Mouse (Mus musculus): ENCODE results near the gene App.

App gene

DNA sequence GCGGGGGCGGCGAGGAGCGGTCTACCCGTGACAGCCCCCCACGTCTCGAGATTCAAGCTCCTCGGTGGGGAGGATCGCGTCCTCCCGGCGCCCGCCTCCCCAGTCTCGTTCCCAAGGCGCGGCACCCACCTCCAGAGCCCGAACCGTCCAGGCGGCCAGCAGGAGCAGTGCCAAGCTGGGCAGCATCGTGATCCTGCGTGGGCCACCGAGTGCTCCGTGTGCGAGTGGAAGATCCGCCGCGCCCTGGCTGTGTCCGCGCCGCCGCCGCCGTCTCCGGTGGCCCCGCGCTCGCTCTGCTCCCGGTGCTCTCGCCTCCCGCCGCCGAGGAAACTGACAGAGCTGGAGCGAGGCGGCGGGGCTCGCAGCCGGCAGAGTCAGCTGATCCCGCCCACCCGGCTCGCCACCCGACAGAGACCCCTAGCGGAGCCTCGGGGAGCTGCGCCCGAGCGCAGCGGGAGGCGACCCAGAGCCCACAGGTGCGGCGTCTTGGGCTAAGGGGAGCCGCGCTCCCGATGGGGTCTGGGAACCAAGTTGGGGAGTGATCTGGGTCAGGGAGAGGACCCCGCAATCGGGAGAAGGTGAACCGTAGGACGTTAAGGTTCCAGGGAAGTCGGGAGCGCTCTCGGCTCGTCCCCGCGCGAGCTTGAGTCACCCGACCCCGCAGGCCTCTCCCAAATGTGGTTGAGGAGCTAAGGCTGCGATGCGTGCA, at the start of gene App:
Gene App, minus strand, starts transcription at position 394 of the 709 bp plus-strand sequence.
- peak; percentile 94 to 95 for DNase-seq

DNA sequence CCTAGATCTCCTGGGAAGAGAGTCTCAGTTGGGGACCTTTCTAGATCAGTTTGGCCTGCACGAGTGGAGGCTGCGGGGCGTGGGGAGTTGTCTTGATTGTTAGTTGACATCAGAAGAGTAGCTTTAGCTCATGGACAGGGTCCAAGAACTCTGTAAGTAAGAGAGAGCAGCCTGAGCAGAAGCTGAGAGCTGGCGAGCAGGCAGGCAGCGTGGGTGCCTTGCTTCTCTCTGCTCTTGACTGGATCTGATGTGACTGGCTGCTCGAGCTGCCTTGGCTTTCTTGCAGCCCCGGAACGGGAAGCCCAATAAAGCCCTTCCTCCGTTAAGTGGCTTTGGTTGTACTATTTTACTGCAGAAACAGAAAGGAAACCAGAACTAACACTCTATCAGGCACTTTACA, 42.3 kb upstream of the App start:
- no peak for DNase-seq

DNA sequence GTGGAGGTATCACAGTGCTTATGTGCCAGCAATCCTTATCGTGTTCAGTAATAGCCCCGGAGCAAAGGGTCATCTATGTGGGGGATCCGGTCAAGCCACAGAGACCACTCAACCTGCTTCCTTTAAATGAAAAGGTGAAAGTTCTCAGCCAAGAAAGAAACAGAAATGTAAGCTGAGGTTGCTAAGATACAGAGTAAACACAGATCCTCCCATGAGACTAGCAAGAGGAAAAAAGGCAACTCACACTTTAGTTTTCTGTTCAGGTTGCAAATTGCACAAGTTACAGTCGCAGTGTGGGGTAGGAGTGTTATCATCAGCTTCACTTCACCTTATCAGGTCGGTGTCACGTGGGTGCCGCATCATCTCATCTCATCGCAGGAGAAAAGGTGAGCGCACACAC, 41.6 kb upstream of the App start:
- DNase-seq: no peak

DNA sequence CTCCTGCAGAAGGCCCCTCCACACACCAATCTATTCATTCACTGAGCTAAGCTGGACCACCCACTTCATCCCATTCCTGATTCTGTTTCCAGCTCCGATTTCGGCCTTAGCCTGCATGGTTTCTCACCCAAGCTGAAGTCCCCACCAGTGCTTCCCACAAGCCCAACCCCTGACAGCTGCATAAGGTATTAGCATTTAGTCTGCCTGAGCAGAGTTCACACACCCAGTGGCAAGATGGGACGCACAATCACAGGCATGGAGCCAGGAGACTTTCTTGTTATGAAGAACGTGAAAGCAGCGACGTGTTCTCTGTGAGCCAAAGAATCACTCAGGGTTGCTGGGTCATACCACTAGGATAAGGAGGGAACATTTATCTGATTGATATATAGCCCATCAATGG, 22.1 kb upstream of the App start:
- no peak for DNase-seq

DNA sequence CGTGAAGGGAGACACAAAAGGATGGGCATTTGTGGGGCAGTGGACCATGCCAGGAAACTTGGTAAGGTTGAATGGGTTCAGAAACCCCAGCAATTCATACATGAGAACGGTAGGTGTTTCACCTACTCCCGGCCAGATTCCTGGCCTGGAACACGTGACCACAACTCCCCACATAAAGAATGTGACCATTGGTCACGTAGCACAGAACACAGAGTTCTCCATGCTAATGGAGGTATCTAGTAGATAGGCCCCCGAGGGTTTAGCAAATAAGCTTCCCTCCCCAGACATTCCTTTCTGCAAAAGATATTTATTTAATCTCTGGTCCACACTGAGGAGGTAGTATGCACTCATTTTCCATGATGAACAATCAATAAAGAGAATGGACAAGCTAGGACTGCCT, 21.6 kb upstream of the App start:
- DNase-seq: no peak

DNA sequence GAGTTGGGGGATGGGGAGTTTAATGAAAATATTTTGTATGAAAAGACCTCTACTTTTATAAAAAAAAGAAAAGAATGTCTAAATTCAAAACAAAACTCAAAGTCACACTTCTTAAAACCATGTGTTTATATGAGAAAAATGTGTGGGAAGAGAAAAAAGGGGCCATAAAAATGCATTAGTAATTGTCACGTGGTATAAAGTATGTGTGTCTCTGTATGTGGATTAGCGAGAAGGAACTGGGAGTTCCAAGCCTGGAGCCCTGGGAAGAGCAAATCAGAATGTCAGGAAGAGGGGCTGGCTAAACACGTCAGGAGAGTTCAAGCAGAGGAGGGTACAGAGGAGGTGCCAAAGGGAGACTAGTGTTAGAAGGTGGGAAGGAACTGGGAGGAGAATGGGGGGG, 7.9 kb upstream of the App start:
- DNase-seq: no peak

DNA sequence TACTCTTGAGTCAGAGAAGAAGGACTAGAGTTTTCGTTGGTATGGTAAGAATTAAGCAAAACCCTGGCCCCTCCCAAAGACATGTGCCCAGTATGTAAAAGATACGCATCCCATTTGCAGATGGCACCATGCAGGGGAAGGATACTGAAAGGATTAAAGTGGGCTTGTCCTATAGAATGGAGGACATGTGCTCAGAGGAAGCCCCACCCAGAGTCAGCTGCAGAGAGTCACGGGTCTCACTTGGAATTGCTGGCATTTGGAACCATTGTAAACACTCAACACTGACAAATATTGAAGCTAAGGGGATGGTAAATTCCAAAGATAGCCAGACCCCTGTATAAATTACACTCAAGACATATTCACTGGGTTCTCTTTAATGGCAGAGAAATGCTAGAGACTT, 7.1 kb upstream of the App start:
- no peak for DNase-seq

DNA sequence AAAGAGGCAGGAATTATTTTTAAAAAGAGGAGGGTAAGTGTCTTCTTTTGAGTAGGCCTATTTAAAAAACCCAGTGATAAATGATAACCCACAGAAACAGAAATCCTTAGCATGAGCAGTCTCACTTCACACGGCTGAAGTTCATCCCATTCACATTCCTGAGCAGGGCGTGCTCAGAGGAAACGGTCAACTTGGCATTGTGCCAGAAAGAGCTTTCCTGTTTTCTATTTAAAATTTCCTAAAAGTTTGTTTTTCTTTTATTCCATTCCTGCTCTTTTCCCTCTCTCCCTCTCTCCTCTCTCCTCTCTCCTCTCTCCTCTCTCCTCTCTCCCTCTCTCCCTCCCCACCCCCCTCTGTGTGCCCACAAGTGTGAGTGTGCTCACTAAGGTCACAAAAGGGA, 3.1 kb upstream of the App start:
- DNase-seq: no peak

DNA sequence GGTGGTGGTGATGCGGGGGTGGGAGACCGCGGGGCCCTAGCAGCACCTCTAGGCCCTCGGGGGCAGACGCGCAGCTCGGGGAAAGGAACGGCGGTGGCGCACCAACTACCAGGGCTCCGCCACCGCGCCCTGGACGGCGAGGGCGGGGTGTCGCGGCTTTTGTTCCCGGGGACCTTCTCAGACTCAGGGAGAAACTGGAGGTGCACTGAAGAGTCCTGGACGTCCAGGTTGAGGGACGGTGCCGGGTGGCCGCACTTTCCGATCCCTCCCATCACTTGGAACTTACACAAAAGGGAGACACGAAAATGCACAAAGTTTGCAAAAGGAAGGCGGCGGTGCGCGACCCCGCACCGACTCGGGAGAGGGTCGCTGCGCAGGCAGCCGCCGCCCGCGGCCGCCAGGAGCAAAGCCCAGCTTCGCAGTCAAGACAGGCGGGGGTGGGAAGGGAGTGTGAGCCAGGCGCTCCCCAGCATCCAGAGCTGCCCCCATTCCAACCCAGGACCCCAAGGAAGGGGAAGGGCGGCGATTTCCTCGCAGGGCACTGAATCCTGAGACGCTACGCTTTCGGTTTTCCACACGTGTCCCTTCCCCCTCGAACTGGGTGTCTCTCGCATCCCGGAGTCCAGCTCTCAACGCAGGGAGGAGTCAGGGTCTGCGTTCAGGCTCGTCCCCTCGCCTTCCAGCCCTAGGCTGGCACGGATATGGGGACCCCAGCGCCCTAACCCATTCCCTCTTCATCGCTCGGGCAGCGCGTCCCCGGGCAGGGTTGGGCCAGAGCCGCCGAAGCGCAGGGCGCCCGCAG, 794 bp downstream of the App start:
- DNase-seq: peak; percentile 66

DNA sequence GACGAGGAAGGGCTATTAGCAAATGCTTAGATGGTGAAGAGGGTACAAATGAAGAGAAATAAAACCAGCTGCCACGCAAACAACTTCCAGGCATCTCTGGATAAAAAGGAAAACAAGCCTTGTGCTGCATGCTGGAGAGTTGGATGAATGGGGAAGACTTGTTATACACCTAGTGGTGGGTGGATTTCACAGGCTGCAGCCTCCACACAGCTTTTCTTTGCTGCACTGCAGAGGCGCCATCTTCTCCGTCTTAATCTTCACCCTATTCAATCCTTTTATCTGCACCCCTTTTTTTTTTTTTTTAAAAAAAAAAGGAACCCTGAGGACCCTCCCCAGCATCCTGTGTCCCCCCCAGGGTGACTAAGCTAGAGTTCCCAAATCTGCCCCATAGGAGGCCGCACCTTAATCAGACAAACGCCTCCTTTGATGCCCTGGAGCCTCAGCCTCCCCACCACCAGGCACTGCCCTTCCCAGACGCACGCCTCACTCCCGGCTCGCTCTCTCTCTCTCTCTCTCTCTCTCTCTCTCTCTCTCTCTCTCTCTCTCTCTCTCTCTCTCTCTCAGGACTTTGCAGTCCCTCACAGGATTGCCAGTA, 1.5 kb downstream of the App start:
- peak; percentile 54 to 64 for DNase-seq

DNA sequence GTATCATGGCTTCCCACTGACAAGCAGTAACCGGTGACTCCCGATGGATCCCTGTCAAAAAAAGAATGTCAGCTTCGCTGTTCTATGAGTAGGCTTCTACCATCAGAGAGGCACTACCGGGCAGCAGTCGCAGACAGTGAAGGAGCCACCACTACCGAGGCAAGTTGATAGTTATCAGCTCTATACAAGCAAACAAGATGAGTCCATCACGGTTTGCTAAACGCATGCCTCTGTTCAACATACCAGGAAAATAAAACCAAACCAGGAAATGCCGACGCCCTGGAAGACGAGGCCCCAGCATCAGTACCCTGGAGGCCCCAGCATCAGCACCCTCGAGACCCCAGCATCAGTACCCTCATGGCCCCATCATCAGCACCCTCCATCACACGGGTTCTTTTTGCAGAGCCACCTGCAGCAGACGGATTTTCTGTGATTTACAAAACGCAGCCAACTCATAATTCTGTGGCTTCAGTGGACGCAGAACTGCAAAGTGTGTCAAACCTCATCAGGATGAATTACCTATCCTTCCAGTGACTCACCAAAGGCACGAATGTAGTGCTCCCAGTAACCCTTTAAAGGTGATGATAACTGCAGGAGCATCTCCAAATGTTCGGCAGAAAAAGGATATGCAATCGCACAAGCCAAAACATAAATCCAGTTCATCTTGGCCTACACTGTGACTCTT, 2.6 kb downstream of the App start:
- DNase-seq: peak; percentile 14 to 57

DNA sequence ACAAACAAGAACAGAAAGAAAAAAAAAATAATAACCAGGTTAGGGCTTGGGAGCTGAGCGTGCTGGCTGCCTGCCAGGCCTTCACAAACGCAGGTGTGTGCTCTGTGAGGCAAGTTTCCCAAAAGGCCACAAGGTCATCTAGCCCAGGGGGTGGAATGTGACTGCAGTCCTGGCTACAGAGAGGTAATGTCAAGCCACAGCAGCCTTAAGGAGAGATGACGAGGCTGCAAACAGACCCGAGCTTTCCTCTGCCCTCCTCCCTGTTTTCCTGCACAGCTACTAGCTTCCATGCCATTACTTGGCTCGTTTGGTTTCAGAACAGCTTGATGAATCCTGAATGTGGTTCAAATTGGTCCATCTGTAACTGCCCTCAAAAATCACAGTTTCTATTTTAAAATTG, 4.7 kb downstream of the App start:
- peak; percentile 73 to 75 for DNase-seq

DNA sequence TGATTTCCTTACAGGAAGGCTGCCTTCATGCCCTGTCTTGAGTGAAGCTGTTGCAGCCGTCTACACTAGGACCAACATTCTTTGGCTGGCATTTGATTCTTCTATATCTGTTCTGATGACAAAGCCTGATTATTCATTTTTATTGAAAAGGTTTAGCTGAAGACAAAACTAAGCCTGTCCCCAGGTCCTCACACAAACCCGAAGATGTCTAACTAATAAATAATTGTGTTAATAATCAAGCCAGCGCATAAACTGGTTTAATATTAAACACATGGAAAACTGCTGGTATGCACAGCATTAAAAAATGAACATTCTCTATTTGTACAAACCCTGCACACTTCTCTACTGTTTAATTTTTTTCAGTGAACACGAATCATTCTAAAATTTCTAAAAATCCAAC, 7.4 kb downstream of the App start:
- DNase-seq: no peak

DNA sequence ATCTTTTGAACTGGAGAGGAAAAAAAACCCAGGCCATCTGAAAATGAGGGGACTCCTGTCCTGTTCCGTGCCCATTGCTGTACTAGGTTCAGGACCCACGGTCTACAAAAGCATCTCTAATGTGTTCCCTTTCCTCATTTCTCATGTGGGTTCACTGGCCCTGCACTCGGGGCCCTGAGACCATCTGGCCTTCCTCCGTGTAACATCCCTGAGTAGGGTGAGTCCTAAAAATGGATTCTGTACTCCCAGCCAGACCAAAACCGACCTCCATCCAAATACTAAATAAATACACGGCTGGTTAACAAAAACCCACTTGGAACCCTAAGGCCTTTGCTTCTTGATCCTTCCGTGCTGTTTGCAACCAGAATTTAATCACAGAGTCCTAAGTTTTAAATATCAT, 7.9 kb downstream of the App start:
- peak; percentile 39 to 41 for DNase-seq

DNA sequence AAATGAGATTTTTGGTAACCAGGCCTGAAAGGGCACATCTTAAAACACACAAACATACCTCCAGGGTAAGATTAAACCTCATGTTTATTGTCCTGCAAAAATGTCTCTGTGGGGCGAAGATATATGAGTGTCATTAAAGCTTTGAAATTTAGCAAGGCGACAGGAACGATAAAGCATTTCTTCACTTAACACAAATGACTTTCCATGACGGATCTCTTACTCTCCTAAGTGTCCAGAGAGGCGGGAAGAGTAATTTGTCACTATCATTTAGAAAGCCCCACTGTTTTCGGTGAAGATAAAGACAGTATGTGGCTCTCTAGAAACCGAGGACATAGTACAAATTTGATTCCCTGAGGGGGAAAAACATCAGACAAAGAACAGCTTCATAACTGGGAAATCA, 8.4 kb downstream of the App start:
- no peak for DNase-seq

DNA sequence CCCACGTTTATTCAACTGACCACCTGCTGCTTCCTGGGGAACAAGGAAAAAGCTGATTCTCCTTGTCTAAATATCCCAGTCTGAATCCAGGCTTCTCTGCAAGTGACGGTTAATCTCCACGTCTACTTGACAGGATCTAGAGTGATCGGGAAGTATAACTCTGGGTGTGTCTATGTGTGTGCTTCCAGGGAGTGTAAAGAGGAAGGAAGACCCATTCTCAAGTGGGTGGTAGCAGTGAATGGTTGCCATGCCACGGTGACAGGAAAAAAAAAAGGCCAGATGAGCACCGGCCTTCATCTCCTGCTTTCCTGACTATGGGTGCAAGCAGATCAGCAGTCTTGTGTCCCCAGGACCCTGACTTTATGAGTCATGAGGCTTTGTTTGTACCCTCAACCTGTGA, 10.8 kb downstream of the App start:
- no peak for DNase-seq

DNA sequence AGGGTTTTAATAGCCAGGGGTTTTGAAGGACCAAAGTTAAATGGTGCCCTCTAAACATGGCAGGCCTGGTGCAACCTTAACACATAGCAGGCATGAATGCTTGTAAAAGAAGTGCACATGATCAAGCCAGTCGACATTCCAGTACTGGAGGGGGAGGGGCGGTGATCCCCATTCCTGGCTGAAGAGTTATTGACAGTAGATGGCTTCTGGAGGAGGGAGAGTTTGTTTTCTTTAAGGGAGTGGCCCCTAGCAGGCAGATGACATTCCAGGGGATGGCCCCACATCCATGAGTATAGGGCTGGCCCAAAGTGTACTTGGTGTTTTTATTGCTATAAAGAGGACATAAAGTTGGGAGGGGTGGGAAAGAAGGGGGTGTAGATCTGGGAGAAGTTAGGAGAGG, 13.4 kb downstream of the App start:
- no peak for DNase-seq

DNA sequence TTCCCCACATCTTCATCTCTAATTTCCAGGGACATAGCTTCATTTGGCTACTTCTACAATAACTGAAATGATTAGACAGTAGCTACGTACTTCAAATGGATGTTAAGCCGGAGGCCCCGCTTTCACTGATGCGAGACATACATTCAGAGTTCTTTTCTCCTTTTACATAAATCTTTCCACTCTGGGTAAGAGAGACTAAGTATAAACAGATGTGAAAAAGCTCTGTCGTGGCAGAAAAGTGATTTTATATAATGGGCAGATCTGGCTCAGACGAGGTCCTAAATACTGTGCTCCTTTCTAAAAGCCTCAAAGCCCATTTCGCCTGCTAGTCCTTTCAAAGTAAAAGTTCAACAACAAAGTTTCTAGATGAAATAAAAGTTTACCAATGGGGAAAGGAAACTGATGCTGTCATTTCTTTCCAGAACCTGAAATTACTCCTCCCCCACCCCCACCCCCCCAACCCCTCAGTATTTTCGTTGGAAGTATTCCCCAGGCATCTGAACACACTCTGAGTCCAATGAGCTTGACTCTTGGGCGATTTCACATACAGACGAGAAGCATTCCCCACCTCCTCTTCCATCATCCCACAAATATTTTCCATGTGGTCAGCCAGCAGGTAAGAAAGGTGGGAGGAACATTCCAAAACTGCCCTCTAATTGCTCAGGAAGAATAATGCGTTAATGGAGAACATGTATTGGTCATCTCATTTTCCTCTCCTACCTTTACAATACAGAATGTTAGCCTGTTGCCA, 15.6 kb downstream of the App start:
- DNase-seq: no peak

DNA sequence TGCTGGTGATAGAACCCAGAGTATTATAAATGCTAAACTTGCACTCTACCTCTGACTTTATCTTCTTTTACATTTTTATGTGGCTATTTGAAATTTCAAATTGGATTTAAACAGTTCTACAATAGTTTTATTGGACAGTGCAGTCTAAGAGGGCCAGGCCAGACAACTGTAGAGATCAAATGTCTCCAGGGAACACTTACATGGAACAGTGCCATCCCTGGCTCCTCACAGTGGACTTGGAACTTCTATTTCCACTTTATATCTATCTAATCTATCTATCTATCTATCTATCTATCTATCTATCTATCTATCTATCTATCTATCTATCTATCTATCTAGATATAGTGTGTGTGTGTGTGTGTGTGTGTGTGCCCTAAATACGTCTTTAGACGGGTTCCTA, 16.4 kb downstream of the App start:
- no peak for DNase-seq

DNA sequence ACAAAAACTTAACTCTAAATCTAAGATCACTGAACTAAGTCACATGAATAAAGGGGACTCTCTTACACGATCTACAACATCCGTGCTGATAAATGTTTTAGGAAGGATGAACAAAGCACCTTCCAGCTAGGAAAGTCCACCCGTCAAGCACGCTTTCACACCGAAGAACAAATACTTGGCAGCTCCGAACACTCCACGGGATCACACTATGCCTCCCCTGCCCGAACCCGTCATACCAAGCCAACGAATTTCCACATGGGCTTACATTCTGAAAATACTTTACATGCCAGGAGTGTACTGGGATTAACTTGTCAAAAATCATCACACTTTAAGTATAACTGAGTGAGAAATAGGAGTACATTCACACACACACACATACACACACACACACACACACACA, 17.7 kb downstream of the App start:
- DNase-seq: no peak

DNA sequence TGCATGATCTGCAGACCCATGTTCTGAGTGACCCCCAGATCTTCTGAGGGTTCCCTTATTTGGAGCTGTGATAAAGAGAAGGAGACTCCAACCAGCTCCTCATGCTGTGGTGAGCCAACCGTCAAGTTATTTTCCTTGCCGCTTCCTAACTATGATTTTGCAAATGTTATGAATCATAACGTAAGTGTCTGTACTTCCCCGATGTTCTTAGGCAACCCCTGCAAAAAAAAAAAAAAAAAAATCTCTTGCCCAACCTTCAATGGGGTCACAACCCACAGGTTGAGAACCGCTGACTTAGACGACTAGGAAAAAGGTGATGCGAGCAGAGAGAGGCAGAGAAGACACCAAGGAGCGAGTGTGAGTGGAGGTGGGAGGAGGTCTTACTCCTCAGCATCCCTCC, 21.1 kb downstream of the App start:
- no peak for DNase-seq

DNA sequence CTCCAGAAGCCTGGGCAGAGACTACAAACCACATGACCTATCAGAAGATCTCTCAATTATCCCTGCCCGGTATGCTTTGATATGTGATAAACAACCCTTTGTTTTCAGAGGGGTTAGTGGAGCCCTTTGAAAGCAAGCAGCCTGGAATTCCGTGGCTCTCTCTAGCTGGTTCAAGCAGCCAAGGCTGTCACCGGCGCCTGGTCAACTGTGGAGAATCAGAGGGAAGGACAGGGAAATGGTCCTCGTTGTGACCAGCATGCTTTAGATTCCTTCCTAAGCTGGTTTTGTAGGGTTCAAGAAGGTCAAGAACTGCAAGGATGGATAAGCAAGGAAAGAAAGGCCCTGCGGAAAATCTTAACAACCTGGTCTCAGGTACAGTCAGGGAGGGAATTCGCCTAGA, 21.9 kb downstream of the App start:
- DNase-seq: no peak

DNA sequence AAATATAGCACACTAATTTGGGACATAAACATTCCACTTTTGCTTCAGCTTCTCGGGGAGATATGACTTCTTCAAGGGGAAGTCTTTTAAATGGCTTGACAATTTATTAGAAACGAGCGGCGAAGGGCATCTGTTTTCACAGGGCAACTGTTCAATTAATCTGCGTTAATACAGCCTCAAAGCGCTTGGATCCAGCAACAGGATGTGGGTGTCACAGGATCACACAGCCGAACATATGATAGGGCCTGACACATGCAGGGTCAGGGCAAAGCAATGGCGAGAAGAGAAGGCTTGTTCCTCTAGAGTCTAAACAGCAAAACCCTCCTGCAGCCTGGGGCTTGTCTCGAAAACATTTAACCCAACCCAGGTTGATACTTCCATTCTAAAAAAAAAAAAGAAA, 22.7 kb downstream of the App start:
- DNase-seq: no peak
